Mouse (Mus musculus) central nervous system, embryonic 14 days (tissue): ENCODE measurements around the gene Arf1. TPM values are rescaled to one million over a fixed set of nuclear protein-coding genes. Genes with fewer than 3 reads are reported as not detected.

Experiments
- polyA plus RNA-seq: library from polyadenylated mRNA; depleted of rRNA; stranded (reverse); fragments of >200 nt; gene quantifications from 2 replicates; pipeline ENCODE4 v1.2.3, GENCODE M21; 2012; rRNA removed

The Arf1 gene
- polyA plus RNA-seq = 564 and 587 TPM in 2 replicates

DNA sequence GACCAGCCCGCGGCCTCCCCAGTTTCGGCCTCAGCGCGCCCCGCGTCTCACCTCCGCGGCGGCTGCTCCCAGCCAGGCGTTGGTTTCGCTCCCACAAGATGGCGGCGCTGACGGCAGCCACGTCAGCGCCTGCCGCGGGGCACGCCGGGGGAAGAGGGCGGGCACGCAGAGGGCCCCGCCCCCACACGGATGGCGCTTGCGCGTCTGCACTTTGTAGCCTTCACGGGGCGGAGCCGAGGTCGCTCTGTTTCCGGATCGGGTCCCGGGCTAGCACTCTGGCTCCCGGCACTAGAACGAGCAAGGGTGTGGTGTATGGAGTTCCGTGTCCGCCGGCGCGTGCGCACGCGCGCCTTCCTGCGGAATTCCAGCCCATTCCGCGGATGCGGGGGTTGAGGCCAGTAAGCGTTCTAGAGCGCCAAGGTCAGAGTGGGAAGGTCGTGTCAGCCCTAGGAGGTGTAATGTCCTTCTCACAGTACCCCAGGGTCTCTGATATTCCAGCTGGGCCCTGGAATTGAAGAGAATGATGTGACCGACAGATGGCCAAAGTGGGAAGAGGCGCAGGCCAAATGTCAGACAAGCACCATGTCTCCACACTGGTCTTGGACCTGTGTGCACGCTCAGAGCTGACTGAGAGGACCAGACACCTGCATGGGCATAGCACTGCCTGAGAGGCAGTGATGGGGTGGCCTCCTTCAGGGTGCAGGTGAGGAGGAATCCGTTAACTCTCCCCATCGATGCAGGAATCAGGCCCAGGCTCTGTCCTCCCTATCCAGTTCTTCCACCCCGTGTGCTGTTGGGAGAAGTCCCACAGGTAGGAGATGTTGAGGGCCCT, at the start of gene Arf1:
Arf1 (minus strand) TSS at position 149 of the 832 bp plus-strand sequence.

DNA sequence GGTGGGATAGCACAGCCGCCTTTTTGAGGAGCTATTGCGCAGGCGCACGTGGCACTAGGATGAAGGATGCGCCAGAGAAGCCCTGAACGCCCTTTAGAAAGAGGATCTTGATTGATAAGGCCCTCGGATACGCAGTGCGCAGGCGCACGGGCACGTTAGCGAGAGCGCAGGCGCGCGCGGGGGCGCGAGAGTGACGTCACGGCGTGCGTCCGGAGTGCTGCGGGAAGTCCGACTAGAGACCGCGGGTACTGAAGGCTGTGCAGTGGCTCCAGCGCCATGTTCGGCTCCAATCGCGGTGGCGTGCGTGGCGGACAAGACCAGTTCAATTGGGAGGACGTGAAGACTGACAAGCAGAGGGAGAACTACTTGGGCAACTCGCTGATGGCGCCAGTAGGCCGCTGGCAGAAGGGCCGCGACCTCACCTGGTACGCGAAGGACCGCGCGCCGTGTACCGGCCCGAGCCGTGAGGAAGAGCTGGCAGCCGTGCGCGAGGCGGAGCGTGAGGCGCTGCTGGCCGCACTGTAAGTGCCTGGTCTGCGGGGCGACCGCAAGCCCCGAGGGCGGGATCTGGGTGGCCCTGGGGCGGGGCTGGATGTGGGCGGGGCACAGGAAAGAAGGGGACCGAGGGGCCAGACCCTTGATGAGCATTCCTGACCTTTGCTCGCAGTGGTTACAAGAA, 19.8 kb downstream of the Arf1 start, which contains the start of gene 2310033P09Rik:
2310033P09Rik (plus strand) TSS at position 169 of the 679 bp plus-strand sequence.

DNA sequence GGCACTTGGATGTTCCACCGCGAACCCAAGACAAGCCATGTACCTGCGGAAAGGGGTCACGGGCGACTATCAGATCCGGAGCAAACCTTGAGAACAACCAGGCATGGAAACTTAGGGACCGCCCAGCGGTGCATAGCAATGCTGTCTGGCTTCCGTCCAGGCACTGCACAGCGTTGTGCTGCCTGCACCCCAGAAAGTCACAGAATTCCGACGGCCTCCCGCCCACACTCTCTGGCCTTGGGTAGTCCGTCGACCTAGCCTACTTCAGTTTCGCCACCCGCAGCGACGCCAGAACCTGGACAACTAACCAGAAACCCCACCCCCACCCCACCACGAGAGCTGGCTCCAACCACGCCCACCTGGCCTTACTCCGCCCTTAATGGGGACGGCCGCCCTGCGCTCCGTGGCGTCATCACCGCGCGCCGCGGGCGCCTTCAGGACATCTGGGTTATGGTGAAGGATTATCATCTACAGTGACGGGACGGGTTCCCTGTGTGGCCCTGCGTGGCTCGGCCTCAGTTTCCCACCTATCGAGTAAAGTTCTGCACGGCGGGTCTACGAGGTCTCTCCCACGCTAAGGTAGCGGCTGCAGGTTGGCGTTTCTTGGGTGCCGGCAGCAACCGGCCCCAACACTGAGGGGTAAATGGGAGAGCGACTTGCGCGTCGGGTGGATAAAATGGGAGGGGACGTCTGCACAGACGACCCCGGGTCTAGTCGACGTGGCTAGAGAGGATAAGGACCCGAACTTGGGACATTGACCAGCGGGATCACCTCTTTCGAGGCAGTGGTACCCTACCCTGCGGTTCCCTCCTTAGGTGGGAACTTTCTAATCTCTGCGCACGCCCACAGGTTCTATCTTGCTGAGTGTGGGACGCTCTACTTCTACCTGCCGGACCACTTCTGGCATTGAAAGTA, 25.7 kb downstream of the Arf1 start, which contains the start of gene Mrpl55:
Mrpl55 (plus strand) TSS at position 406 of the 915 bp plus-strand sequence.

DNA sequence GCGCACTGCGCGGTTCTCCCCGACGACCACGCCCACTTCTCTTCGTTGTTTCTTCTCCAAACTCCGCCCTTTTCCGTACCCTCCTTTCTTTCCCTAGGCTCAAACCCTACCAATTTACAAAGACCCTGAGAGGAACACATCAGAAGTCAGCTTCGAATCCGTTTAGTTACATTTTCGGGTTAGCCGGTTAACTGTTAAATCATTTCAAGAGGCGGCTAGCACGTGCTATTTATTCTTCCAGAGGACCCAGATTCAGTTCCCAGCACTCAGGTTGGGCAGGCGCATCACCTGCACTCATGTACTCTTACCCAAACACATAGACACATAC, 36.0 kb downstream of the Arf1 start, which contains the start of gene Guk1:
Guk1 (minus strand) TSS at position 154 of the 328 bp plus-strand sequence.

DNA sequence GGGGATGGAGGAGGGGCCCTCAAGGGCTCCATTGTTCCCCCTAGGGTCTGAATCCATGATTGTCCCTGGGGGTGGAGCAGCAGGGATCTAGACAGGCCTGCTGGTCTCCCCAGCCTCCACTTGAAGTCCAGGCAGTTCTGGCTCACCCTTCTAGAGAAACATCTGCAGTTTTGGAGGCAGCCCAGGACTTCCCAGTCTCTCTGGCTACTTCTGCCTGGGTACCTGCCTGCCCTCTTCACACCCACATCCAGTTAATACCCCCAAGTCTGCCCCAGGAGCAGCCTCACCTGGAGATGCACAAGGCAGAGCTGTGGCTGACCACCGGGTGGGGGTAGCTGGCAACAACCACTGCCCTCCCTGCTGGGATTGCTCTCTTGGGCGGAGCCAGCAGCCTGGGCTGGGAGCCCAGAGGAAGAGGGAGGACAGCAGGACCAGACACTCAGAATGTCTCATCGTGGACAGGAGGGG, 45.2 kb downstream of the Arf1 start, which contains the start of gene Gjc2:
Gjc2 (minus strand) TSS at position 350 of the 468 bp plus-strand sequence.

DNA sequence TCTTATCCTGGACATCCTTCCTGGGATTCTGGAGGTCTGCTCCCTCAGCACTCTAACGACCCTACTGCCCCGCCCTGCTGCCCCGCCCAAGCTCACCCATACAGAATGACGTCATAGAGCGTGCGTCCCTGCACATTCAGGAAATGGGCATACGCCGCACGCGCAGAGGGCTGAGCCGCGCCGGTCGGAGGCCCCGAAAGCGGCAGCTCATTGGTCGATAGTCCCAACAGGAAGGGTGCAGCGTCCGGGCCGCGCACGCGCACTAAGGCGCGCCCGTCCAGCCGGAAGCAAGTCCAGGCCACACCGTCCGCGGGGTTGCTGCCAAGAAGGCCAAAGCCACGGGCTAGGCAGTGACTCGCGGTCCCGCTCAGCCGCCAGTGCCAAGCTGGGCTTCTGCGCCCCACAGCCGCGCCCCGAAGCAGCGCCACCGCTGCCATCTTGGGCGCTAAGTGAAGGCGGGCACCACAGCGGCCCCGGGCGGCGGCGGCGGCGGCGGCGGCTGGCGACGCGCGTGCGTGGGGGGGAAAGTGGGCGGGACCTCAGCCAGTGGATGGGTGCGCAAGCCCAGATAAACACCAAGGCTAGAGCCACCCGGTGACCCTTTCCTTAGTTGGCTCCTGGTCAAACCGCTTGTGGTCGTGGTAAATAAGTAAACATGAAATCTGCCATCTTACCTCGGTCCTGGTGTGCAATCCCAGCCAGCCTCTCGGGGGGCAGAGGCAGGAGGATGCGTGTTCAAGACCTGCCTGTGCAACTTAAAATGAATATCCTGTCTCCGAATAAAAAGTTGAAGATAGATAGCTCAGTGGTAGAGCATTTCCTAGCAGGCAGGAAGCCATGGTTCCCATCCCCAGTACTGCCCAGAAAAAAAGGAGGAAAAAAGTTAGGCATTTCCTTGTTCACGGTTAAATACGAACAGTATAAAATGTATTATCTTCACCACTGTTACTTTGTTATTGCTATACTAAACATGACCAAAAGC, 64.5 kb downstream of the Arf1 start, which contains the start of gene Iba57:
Iba57 (minus strand) TSS at position 485 of the 982 bp plus-strand sequence.

Other genes starting within 250 kb of the Arf1 start
- gene Obscn, start 91.9 kb downstream of the Arf1 start, polyA plus RNA-seq = 0.74 and 2.6 TPM in 2 replicates
- 6.6 and 6.9 TPM in 2 replicates for gene Iba57, start 64.5 kb downstream of the Arf1 start, polyA plus RNA-seq
- 0.64 and 0.93 TPM in 2 replicates for gene Gjc2, start 45.1 kb downstream of the Arf1 start, polyA plus RNA-seq
- gene Guk1, start 36.1 kb downstream of the Arf1 start, polyA plus RNA-seq = 138 and 152 TPM in 2 replicates
- 44.4 and 50.2 TPM in 2 replicates for gene Mrpl55, start 25.8 kb downstream of the Arf1 start, polyA plus RNA-seq
- 39.9 and 41.4 TPM in 2 replicates for gene 2310033P09Rik, start 19.9 kb downstream of the Arf1 start, polyA plus RNA-seq
- 0.91 and 0.98 TPM in 2 replicates for gene Wnt3a, start 62.5 kb upstream of the Arf1 start, polyA plus RNA-seq
- 3.6 and 5.2 TPM in 2 replicates for gene Wnt9a, start 78.7 kb upstream of the Arf1 start, polyA plus RNA-seq
- gene Prss38, start 147.4 kb upstream of the Arf1 start, polyA plus RNA-seq = 0.14 and 0.20 TPM in 2 replicates
- gene Jmjd4, start 221.8 kb upstream of the Arf1 start, polyA plus RNA-seq = 13.9 TPM in 2 replicates
- gene Snap47, start 222.9 kb upstream of the Arf1 start, polyA plus RNA-seq = 283 and 284 TPM in 2 replicates
- gene Zfp867, start 244.2 kb upstream of the Arf1 start, polyA plus RNA-seq = 7.0 and 7.8 TPM in 2 replicates